Mouse (Mus musculus): ENCODE results near the gene Gja1.
"Not testable (repeated sequence)": the region's sequence is repeated elsewhere in the genome, so short reads cannot be mapped to it uniquely, and the experiment has no call there.

The Gja1 gene

GRCm38 (mm10) chr10:56377097-56377965 is at the start of gene Gja1:
TSS of gene Gja1 (plus strand) at chr10:56377330.
- no peak for DNase-seq

DNA sequence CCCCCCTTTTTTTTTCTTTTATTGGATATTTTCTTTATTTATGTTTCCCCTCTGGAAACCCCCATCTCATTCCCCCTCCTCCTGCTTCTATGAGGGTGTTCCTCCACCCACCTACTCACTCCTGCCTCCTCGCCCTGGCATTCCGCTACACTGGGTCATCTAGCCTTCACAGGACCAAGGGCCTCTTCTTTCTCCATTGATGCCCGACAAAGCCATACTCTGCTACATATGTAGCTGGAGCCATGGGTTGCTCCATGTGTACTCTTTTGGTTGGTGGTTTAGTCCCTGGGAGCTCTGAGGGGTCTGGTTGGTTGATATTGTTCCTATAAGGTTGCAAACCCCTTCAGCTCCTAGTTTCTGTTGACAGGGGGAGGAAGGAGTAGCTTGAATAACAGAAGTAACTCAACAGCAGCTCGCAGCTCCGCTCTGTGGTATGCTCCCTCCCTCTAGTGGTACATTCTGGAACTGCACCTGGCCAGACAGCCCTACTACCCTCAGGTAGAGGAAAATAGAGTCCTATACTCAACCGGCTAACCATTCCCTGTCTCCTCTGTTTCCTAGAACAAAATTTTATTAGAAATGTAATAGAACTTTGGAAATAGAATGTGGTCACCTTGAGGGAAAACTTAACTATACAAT is 38.2 kb upstream of the Gja1 start:
- peak; percentile 88 for DNase-seq

DNA sequence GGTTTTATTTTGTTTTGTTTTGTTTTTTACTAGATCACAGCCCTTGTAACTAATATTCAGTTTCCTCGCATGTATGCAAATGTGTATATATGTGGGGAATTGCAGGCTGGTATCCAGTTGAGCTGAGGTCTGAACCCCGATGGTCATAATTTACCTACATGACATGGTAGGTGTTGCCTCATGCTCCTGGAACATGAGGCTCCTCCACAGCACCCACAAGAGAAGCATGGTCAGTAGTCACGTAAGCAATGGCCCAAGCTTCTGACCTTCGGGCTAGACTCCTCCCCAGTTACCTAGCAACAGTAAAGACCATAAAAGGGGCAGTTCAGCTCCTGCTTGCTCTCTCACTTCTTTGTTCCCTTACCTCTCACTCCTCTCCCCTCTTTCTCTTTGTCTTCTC is 16.7 kb upstream of the Gja1 start:
- no peak for DNase-seq

GRCm38 (mm10) chr10:56369073-56369472 is 8.1 kb upstream of the Gja1 start:
- DNase-seq: peak; percentile 76

DNA sequence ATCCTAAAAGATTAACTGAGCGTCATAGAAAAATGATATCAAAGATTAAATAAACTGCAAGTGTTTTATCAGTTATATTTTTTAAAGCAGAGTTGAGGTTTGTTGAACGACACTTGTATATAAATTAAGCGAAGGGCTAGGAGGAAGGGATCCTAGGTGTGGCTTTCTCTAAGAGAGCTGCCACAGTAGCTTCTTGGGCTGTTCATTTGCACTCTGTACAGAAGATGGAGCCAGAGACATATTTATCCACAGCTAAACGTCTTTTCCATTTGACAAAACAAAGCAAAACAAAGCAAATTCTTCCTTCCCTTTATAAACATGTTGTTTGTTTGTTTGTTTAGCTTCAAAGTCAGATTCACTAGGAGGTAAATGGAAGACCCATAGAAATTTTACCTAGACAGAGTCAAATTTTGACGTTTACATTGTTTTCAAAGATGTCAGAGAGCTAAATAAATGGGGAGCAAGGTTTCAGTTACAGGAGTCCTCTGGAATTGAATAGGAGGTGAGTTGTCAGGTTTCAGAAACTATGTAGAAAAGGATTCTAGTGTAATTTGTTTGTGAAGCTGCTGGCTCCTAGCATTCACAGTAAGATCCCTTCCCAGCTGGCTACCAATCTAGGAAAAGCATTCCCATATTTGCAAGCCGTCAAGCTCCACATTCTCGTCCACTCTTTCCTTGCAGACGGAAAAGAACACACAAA is 4.0 kb upstream of the Gja1 start:
- no peak for DNase-seq

- DNase-seq: no peak
Observed at GRCm38 (mm10) chr10:56374169-56374568, 3.0 kb upstream of the Gja1 start.

DNA sequence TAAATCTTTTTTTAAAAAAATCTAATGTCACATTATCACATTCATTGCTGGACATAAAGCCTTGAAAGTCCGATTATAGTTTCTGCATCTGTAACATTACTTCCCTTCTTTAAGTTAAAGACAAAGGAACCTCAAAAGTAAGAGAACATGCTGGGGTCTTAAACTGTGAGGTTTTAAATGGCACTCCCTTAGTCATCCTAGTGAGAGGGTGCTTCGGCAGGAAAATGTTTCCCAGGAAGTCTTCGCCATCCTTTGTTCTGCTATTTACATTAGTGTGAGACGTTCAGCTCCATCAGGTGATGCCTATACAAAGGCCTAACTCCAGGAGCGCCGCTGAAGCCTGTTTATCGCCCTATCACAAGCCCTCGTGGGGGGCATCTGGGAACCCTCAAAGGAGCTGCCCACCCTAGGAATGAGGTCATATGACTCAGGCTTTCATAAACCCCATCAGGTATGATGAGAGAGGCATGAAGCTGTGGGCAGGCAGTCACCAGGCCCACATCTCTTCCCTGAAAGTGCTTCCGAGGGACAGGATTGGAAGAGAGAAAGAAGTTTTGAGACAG is 1.1 kb upstream of the Gja1 start:
- no peak for DNase-seq

GRCm38 (mm10) chr10:56377966-56378647 is 977 bp downstream of the Gja1 start:
- no peak for DNase-seq

- DNase-seq: peak; percentile 51
Observed at GRCm38 (mm10) chr10:56378648-56379254, 1.6 kb downstream of the Gja1 start.

DNA sequence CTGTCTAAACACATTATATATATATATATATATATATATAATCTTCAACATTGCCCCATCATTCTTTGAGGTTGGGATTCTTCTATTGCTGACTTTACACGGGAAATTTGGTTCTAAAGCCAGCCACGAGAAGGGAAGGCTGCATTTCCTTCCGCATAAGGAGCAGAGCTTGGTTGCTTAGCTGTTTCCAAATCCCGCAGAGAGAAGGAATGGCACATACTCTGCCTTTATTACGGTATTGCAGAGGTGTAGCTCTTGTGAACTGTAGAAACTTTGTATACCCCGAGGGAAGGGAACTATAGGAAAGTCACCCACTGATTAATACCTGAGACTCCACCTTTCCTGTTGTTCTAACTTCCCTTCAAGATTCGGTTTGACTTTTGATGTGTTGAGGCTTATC is 2.6 kb downstream of the Gja1 start:
- no peak for DNase-seq

DNA sequence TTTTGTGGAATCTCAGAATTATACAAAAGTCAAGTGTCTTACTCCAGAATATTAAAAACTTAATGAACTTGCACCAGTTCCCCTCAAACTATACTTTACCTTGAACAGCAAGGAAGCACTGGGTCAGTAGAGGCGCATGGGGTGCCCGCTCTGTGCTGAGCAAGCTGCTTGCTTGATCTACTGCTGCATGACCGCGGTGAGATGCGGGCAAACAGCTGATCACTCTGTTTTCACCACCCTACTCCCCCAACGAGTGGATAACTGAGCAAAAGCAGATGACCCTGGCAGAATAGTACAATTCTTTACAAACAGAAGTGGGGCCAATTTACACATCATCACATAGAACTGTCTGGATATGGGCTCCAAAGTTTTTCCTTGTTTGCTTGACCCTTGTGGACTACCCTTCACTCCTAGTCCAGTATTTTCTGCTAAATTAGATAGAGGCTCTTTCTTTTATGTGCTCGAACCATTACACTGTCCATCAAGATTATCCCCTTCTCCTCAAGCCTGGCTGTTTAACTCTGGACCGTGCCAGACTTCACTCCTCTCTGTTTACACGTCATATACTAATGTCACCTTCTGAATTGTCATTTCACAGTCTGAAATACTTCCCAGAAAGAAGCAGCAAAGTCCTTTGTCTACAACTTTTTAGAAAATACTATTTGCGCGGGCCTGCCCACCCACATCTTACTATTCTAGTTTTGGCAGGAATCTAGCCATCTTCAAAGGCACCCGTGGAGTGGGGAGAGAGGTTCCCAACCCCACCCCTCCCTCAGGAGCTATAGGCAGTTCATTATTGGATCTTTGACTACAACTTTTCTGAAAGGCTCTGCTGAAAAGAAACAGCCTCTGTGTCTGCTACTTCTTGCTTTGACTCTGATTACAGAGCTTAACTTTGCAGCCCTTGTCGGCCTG is 8.3 kb downstream of the Gja1 start:
- DNase-seq: no peak

DNA sequence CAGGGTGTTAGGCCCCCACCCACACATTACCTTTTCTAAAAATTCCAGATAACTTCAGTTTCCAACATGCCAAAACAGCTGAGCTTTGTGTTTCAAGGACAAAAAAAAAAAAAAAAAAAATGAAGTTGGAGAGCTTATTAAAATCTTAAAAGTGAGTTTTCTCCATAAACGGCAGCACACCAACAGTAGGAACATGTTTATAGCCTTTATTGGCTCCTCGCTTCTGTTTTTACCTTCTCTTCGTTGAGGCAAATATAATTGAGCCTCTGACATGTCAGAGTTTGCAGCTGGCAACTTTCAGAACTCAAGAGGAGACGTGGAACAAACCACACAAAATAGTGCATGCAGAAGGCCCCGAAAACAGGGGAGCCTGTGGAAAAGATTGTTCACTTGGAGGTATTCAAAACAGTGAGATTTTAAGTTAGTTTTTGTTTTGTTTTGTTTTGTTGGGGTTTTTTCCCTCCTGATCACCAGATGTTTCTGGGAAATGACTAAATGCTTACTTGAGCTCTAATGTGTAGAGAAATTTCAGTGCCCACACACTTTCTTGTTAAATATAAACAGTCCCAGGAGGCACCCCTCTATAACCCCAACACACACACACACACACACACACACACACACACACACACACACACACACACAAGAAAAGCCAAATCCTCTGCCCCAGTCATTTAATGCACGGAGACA is 16.1 kb downstream of the Gja1 start:
- DNase-seq: no peak

DNA sequence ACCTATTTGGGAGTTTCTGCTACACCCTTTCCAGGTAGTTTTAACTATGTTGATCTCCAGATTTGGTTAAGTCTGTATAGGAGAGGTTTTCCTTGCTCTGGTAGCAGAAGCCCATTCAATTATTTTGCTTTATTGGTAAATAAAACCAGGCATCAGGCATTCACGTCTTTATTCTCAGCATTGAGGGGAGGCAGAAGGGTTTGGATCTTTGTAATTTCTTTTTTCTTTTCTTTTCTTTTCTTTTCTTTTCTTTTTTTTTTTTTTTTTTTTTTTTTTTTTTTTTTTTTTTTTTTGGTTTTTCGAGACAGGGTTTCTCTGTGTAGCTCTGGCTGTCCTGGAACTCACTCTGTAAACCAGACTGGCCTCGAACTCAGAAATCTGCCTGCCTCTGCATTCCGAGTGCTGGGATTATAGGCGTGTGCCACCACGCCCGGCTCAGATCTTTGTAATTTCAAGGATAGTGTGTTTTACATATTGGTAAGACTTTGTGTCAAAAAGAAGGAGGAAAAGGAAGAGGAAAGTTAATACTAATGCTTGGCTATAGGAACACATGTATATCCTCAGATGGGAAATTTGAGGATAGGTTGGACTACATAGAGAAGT is 16.8 kb downstream of the Gja1 start:
- DNase-seq: not testable (repeated sequence)

GRCm38 (mm10) chr10:56397875-56398274 is 20.7 kb downstream of the Gja1 start:
- no peak for DNase-seq

GRCm38 (mm10) chr10:56398310-56398709 is 21.2 kb downstream of the Gja1 start:
- DNase-seq: no peak

- not testable (repeated sequence) for DNase-seq
Observed at GRCm38 (mm10) chr10:56401396-56401795, 24.3 kb downstream of the Gja1 start.

DNA sequence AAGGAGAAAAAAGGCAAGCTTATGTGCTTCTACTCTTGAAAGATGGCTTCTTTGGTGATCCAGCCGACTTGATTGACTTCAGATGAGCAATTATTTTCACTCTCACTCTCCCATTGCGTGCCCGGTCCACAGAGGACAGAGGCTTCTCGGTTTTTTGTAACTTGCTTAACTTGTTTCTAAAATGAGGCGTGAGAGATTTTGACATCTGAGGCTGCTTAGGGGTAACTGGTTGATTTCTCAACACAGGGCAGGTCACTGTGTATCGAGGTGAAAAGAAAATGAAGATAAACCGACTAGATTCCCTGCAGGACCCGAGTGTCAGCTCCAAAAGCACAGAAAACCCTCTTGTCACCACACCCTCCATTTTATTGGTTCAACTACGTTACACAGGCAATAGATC is 28.8 kb downstream of the Gja1 start:
- DNase-seq: no peak

DNA sequence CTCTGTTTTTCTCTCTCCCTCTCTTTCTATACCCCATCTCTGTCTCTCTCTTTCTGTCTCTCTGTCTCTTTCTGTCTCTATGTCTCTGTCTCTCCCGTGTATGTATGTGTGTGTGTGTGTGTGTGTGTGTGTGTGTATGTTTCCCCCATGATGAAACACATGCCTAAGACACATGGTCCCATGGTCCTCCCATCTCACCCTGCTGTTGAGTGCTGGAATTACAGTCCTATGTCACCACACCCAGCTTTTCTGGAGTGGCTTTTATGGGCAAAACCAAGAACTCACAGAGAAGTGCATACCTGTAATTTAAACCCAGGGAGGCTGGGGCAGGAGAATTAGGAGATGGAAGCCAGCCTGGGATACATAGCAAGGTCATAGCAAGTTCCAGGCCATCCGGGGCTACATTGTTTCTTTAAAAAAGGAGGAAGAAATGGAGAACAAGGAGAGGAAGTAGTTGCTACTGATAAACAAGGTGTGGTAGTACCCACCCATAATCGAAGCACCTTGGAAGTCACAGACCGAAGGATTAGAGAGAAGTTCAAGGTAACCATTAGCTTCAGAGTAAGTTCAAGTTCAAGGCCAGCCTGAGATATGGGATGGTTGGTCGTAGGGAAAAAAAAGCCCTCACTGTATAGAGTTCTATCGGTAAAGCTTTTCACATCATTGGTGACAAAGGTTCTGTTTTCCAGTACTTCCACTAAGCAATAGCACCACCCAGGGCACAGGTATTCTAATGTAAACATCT is 29.4 kb downstream of the Gja1 start:
- DNase-seq: no peak

- no peak for DNase-seq
Observed at GRCm38 (mm10) chr10:56415894-56416570, 38.9 kb downstream of the Gja1 start.

Data from right cerebral cortex, postnatal 4 days (tissue).